Mouse (Mus musculus) frontal cortex, adult (tissue): ENCODE measurements around the gene Ott.
"Not testable (repeated sequence)": the region's sequence is repeated elsewhere in the genome, so short reads cannot be mapped to it uniquely, and the experiment has no call there.

Experiments used
- ATAC-seq: cut with Nextera tagmentation; 2 replicates; pipeline ENCODE4 v1.9.2; 2017; ENCODE audit warnings: mild to moderate bottlenecking, moderate library complexity, mixed read lengths; ENCODE audit not compliant: low TSS enrichment

Gene Ott

GRCm38 (mm10) chrX:149073982-149074381, at the start of gene Ott:
TSS of gene Ott (plus strand) at chrX:149074282.
- not testable (repeated sequence) for ATAC-seq
